Mouse (Mus musculus) liver, postnatal 0 days (tissue): ENCODE results near the gene Awat2.

Experiments used
- CTCF ChIP-seq: sonication (generic); IDR thresholded peaks from 2 replicates; pipeline ENCODE4 v1.5.1; 2016; ENCODE audit warnings: antibody characterized with exemption, low read depth
- EP300 ChIP-seq: IDR thresholded peaks from 2 replicates; pipeline ENCODE4 v1.6.1; 2016; ENCODE audit warnings: antibody characterized with exemption, low read depth, mild to moderate bottlenecking

- no peak for TF ChIP-seq CTCF
- no peak for TF ChIP-seq EP300
Measured at GRCm38 (mm10) chrX:100389887-100390286, 52.6 kb downstream of the Awat2 start.
